Mouse (Mus musculus) heart, postnatal 14 days (tissue): Measurements from ENCODE around the gene Umad1. TPM values are rescaled to one million over a fixed set of nuclear protein-coding genes. Genes with fewer than 3 reads are reported as not detected.
"Not testable (repeated sequence)": the region's sequence is repeated elsewhere in the genome, so short reads cannot be mapped to it uniquely, and the experiment has no call there.

ENCODE experiments used
- DNase-seq, 2 experiments: peaks; one replicate each; pipeline ENCODE4 v3.0.0; 2021 to 2022
- intact Hi-C: fragments of 180-260 bp; cut with DNase I; formaldehyde crosslinking; loops from one replicate; pipeline ENCODE4 v1.15.1; 2025
- total RNA-seq, 2 experiments: library from RNA; stranded (reverse); gene quantifications; 2 replicates each; pipeline ENCODE4 v1.2.3; 2021

Gene Umad1
- total RNA-seq, 2 experiments from 2014 or later, result 8.5 to 8.6 TPM

- no peak for DNase-seq
- intact Hi-C loops, result no loop called here
These were observed 49.0 kb downstream of the Umad1 start for GRCm38 (mm10) chr6:8307878-8308775.

DNA sequence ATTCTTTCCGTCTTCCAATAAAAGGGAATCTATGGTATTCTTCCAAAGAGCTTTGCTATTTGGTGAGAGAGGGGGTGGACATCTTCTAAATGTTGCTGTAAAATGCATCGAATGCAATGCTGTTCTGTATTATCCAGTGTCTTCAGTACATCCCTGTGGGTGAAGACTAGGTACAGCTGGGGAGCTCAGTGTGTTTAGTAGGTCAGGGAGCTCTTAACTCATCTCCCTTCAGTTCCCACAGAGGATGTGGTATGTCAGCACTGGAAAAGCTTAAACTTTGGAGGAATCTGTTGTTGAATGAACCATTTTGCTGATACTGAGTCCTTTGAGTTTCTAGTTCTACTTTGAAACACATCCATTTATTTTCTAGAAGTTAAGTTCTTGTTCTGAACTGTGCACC, 53.5 kb downstream of the Umad1 start:
- DNase-seq, result no peak
- intact Hi-C loops, result no loop called here

DNA sequence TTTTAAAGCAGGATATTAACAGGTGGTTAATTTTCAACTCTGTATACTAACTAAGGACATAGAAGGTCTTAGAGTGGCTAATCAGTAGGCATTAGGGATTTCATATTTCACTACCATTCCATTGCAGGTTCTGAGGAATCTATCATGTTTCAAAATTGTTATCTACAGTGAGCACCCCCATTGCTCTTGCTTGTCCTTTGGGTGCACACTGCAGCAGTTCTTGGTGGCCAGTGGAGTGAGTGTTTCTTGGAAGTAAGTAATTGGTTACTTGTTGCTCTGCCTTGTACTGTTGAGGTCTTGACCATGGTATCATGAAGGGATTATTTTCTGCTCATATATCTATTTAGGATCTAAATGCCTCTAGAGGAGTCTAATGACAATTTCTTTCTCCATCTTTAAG, 57.1 kb downstream of the Umad1 start:
- DNase-seq, result no peak
- intact Hi-C loops, result no loop called here

- no peak for DNase-seq
- intact Hi-C loops, result no loop called here
These were observed 60.5 kb downstream of the Umad1 start for GRCm38 (mm10) chr6:8319591-8319990.

- intact Hi-C loops, DNase-seq: not testable (repeated sequence)
These were observed 72.4 kb downstream of the Umad1 start for GRCm38 (mm10) chr6:8331496-8331895.

DNA sequence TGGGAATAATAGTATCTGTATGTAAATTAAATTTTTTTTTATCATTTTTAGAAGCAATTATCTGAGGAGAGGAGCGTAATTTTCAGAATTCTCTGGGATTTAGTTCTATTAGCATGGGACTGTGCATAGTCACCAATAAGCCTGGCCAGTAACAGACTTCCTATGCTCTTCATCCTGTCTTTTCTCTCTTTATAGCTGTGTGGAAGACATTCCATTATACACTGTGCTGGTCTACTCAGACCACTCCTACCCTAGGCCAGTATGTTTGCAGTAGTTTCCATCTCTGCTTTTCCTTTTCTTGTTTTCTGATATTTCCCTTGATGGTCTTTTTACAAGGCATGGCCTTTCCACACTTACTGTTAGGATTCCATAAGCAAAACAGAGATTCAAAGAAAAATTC, 74.3 kb downstream of the Umad1 start:
- no peak for DNase-seq
- intact Hi-C loops, result no loop called here

DNA sequence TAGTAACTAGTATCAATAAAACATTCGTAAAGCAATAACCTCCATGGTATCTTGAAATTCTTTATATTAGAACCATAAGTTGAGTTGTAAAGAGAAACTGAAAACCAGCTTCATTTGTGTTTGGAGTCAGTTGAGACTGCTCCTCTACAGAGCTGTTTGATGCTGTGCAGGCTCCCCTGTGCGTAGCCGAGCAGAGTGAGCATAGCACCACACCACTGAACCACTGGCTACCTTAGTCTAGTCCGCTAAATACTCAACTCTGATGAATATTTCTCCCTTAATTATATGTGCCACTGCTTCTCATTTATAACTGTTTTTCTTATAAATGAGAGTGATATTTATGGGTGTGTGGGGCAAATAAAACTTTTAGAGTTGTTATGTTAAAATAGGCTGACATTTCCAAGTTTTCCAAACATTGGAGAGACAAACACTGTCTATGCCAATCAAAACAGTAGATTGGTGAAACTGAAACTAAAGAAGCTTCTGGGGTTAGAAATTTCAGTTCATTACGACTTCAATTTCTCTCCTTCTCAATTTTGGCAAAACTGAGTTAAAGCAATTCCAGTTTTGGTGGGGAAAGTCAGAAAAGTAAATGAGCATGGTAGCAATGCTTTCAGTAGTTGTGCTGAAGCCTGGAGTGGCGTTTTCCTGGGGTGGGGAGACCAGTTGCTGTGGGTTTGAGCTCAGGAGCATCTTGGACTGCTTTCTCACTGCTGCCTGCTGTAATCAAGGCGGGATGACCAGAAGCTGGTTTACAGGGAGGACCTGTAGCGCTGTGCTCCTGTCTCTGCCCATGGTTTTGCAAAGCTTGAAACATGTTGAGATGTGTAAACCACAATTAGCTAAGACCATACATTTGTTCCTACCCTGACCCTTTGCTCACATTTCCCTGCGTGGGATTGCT, 77.7 kb downstream of the Umad1 start:
- DNase-seq, result no peak
- intact Hi-C loops, result loop anchor here (5.0 kb wide), 1 partner anchor 66 kb away; no protein-coding TSS in a partner anchor

DNA sequence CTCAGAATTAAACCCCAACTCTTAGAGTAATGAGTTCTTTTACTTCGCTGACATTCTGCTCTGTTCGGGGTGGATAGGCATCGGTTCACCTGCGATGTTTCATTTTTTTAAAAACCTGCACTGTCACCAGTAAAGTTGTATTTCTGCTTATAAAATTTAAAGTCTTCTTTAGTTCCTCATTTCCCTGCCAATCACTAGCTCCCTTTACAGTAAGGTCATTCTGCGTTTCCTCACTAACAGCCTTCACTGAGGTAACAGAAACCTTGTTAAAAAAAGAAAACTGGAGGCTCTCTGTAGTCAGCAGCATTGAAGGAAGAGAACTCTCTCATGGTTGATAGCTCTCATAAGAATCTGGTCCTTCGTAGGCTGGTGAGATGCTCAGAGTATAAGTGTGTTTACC, 80.4 kb downstream of the Umad1 start:
- DNase-seq, result no peak
- intact Hi-C loops, result loop anchor here (5.0 kb wide), 1 partner anchor 63 kb away; no protein-coding TSS in a partner anchor

- intact Hi-C loops, result no loop called here
- DNase-seq, result no peak
These were observed 84.2 kb downstream of the Umad1 start for GRCm38 (mm10) chr6:8343271-8343670.

DNA sequence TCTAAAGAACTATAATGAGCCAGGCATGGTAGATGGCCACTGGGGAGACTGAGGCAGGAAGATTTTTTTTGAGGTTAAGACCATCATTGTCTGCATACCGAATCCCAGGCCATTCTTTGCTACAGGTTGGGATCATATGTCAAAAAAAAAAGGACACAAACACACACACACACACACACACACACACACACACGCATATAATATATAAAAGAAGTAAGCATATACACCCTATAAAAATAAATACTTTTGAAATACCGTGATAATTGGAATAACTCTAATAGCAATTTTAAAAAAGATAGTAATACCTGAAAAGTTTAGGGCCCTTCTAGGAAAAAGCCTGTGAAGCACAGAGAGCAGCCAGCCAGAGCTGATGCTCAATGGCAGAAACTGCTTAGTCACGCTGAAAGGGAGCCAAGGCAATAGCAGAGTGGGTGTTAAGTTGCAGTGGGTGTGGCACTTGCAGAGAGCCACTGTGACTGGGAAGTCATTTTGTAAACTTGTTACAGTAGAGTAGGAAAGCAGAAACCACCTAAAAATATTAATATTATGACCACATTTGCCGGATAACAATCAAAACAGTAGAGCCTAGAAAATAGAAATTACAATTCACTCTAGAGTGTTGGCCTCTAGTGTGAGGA, 86.2 kb downstream of the Umad1 start:
- peak; percentile 51 to 68 for DNase-seq
- intact Hi-C loops, result no loop called here

DNA sequence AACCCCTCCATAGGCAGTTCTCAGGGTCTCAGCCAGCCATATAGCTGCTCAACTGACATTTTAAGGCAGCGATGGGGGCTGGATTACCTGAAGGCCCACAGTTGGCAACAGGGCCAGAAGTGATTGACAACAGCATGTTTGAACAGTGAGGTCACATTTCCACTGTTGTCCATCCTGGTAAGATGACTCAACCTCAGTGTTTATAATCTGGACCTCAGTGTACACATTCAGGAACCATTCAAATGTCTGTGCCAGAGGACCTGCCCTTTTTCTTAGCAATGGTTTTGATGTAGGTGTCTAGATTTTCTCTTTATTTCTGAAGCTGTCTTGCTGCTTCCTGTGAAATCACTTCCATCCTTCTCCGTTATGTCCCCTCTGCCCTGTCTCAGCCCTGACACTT, 88.1 kb downstream of the Umad1 start:
- intact Hi-C loops, result no loop called here
- DNase-seq, result no peak

DNA sequence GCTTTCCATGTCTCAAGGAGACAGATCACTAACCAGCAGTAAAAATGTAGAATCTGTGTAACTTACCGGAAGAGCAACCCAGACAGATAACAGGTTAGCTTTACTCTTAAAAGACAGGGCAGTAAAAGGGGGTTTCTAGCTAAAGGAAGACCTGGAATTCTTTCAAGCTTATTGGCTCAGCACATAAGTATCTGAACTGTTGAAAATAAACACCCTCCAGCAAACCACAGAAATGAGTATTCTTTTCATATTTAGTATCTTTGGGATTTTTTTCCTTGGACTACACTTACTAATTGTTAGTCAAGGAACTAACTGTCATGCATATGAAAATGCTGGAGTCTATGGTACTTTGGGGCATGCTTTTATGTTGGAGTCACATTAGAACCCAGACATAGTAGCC, 89.3 kb downstream of the Umad1 start:
- no peak for DNase-seq
- intact Hi-C loops, result no loop called here

DNA sequence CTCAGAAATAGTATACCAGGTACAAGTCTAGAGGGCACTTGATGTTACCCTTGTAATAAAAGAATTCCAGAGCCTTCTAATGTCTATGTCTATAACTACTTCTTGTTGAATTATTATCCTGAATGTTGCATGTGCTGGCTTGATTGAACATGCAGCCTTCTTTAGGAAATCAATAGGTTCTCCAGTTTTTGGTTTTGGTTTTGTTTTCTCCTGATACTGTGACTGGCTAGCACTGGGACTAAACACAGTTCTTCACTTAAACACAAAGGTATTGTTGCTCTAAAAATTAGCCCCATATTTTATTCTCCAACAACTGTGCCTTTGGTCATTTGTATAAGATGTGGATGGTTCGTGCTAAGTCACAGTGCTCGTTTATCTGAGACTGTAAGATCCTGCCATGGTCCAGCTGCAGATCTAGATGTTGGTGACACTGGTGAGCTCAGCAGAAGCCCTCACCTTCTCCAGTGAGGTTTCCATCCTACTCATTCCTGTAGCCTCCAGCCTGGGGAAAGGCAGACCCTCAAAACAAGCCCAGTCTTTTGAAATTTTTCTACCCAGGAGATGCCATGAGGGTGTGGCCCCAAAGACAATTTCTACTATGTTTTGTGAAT, 90.1 kb downstream of the Umad1 start:
- DNase-seq, result no peak
- intact Hi-C loops, result no loop called here

DNA sequence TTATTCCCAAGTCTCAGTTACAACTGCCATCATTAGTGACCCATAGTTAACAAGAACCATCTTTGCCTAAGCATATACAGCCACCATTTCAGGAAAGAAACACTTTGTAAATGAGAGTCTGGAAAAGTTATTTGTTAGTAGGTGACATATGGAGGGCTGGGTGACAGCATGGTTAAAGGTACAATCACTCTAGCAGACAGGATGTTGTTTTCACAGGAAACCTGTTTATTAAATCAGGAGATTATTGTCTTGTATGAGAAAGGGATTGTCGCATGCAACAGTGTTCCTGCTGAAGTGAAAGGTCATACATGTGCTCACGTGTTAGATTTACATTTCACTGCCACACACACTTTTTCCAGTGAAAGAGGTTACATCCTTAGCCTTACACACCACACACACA, 92.4 kb downstream of the Umad1 start:
- intact Hi-C loops, result loop anchor here (5.0 kb wide), 1 partner anchor 161 kb away; no protein-coding TSS in a partner anchor
- no peak for DNase-seq

DNA sequence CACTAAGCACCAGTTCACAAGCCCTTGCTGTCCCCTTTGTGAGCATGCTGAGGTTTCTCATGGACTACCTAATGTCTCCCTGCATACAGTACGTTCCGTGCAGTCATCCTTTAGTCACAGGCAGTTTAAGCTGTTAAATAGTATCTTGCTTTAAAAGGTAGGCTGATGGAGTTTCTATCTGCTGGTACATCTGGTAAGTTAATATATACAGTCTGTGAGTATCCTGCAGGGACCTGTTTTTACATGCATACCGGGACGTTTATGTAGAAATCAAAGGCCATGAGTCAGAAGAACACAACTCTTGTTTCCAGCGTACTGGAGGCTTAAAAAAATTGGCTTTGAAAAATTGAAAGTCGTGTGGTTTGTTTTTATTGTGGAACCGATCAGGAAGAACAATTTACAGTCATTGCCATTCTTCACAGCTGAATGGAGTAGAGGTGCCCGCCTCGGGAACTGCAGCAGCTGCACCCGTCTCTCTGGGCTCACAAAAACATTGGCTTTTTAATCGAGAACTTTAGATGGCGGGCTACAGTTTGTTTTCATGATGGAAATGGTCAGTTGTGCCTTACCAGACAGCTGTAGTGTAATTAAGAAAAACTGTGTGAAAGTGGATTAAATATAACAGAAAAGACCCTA, 93.6 kb downstream of the Umad1 start:
- DNase-seq, result no peak
- intact Hi-C loops, result loop anchor here (5.0 kb wide), 1 partner anchor 160 kb away; no protein-coding TSS in a partner anchor

DNA sequence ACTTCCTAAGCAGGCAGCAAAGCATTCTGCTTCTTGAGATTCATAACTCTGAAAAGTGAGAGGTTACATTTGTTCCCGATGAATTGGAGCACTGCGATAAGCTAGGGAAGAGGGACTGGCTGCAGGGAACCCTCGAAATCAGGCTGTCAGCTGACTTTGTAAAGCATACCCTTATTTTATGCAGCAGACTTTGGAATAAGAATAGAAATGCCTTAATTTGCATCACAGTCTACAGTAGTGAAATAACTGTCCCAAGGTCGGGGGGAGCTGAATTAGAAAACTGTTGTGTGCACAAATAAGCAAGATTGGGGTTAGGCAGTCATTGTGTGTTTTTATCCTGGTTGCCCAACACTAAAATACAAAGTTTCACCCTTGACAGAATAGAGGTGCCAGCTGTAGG, 94.4 kb downstream of the Umad1 start:
- intact Hi-C loops, result loop anchor here (5.0 kb wide), 1 partner anchor 159 kb away; no protein-coding TSS in a partner anchor

DNA sequence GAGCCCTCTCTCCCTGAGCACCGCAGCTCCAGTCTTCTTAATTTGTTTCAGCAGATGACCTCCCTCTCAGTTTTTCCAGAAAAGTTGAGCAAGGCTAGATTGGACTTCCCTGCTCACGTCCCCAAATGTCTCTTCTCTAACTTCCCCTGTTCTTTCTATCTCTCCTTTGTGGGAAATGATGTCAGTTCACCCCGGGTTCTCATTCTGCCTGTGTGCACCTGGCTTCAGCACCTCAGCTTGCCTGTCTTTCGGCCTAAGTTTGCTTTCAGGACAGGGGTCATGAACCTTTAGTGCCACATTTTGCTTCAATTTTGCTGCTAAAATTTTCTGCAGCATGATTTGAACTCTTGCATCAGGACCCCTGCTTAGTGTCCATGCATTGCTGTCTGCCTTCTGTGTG, 95.8 kb downstream of the Umad1 start:
- no peak for DNase-seq
- intact Hi-C loops, result loop anchor here (5.0 kb wide), 1 partner anchor 157 kb away; no protein-coding TSS in a partner anchor

More for the DNA sequence above, 94.4 kb downstream of the Umad1 start:
- no peak for DNase-seq

GRCm38 (mm10) chr6:8358232-8358631, 99.1 kb downstream of the Umad1 start:
- DNase-seq, result no peak
- intact Hi-C loops, result no loop called here

GRCm38 (mm10) chr6:8358782-8359181, 99.7 kb downstream of the Umad1 start:
- intact Hi-C loops, result no loop called here
- no peak for DNase-seq

DNA sequence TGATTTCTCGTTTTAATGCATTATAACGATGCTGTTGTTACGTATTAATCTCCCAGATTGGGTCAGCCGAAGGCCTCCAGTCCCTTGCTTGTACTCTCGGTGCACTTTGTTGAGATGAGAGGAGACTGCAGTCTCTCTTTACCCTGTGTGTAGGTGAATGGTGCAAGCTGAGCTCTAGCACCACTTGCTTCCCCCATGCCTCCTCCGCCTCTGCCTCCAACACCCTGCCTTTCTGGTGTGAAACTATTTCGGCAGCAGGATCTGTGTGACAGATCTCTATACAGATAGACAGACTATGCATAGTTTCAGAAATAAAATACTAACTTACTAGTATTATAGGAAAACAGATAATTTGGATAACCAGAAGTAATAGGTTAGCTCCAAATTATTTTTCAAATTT, 101.7 kb downstream of the Umad1 start:
- no peak for DNase-seq
- intact Hi-C loops, result no loop called here
